Mouse (Mus musculus): ENCODE measurements around the gene Isca2. TPM values are rescaled to one million over a fixed set of nuclear protein-coding genes. Genes with fewer than 3 reads are reported as not detected.

Isca2 gene
- total and polyA plus RNA-seq, 3 experiments, result 70.6 to 71.1 TPM; not detected in 1

DNA sequence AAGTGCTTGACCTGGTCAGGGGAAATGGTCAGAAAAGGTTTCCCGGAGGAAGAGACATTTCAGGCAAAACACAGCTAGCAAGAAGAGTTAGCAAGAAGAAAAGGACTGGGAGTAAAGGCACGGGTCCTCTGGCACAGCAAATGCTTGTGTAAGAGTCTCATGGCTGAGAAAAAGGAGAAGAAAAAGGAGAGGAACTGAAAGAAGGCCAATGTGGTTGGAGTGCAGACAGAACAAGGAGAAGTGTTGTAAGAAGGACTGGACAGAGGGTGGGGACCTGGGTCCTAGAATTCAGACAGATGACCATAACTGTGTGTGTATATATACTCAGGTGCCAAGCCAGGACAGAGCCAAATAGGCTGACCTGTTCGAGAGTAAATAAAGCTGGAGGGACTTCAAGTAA, 24.9 kb upstream of the Isca2 start:
- H3K27ac ChIP-seq (ENCODE audit: control insufficient read depth, low read depth, low read length), result no peak overlapping the region
- H3K79me2 ChIP-seq (ENCODE audit: control insufficient read depth, insufficient read depth, low read length, poor library complexity), result no peaks in the 10 kb centered on the region
- H3K9ac ChIP-seq (ENCODE audit: control insufficient read depth, low read depth, low read length, poor library complexity, severe bottlenecking), result no peak overlapping the region
- H3K36me3 ChIP-seq (ENCODE audit: control insufficient read depth in 1 of 2, insufficient read depth in 2 of 2, low read length in 2 of 2), result no peaks in the 10 kb centered on the region
- TF ChIP-seq CHD2 (IDR thresholded peaks at IDR 0.05; ENCODE audit: low read length), result no peak
- no peak for TF ChIP-seq TBP (IDR thresholded peaks at IDR 0.05; ENCODE audit: low read depth, low read length)
- no peak for TF ChIP-seq MAFK (IDR thresholded peaks at IDR 0.05; ENCODE audit: borderline replicate concordance, low read depth, low read length)
- no peak for TF ChIP-seq USF1 (IDR thresholded peaks at IDR 0.05; ENCODE audit: low read depth, low read length)
- no peak for TF ChIP-seq SMC3 (IDR thresholded peaks at IDR 0.05; ENCODE audit: low read depth, low read length)
- TF ChIP-seq JUND (IDR thresholded peaks at IDR 0.05; ENCODE audit: low read depth, low read length), result no peak
- TF ChIP-seq POLR2A (IDR thresholded peaks at IDR 0.05; ENCODE audit: control insufficient read depth in 1 of 2, insufficient read depth in 1 of 2, low read depth in 1 of 2, low read length in 2 of 2, poor library complexity in 1 of 2), result no peak
- no peak for TF ChIP-seq RAD21 (IDR thresholded peaks at IDR 0.05; ENCODE audit: low read depth, low read length)
- TF ChIP-seq TAL1 (IDR thresholded peaks at IDR 0.05; ENCODE audit: low read length), result no peak
- TF ChIP-seq USF2 (IDR thresholded peaks at IDR 0.05; ENCODE audit: borderline replicate concordance in 1 of 2, insufficient read depth in 1 of 2, low read depth in 1 of 2, low read length in 2 of 2), result no peak
- TF ChIP-seq UBTF (IDR thresholded peaks at IDR 0.05; ENCODE audit: borderline replicate concordance, insufficient read depth, low read depth, low read length), result no peak
- no peak for TF ChIP-seq TCF12 (IDR thresholded peaks at IDR 0.05; ENCODE audit: low read depth, low read length)
- no peak for TF ChIP-seq GATA1 (IDR thresholded peaks at IDR 0.05; ENCODE audit: low read depth, low read length)
- H3K9me3 ChIP-seq (replicated peaks; ENCODE audit: insufficient read depth, low read length), result no peaks in the 10 kb centered on the region
- peaks cover 2 to 3% of the 10 kb centered on the region in 2 experiments for H3K27me3 ChIP-seq (ENCODE audit: control insufficient read depth in 1 of 2, insufficient read depth in 2 of 2, low read length in 2 of 2)
- no peak for DNase-seq (ENCODE audit: low read depth, low spot score)
- no peak overlapping the region for H3K4me3 ChIP-seq (ENCODE audit: control insufficient read depth in 1 of 2, insufficient read depth in 1 of 2, low read depth in 2 of 2, low read length in 2 of 2)
- no peaks in the 10 kb centered on the region for H3K4me1 ChIP-seq (ENCODE audit: control insufficient read depth in 1 of 2, insufficient read depth in 2 of 2, low read length in 2 of 2)

DNA sequence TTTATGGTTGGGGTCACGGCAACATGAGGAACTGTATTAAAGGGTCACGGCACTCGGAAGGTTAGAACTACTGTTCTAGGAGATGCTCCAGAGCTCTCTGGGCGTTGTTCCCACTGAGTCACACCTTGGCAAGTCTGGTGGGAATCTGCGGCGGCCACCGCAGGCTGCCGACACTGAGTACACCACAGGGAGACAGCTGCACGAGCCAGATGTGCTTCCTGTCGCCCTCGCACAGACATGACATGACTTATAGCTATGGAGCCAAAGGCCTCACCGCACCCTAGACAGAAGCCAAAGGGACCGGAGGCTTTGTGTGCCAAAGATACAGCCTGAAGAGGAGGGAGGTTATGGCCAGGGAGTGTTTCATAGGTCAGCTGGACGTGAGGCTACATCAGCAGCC, 22.4 kb upstream of the Isca2 start:
- Histone ChIP-seq H3K4me1 (ENCODE audit: control insufficient read depth in 1 of 2, insufficient read depth in 2 of 2, low read length in 2 of 2) (no peaks in the 10 kb centered on the region), H3K9ac (ENCODE audit: control insufficient read depth, low read depth, low read length, poor library complexity, severe bottlenecking) (no peak overlapping the region), H3K79me2 (ENCODE audit: control insufficient read depth, insufficient read depth, low read length, poor library complexity) (no peaks in the 10 kb centered on the region), H3K9me3 (replicated peaks; ENCODE audit: insufficient read depth, low read length) (no peaks in the 10 kb centered on the region), H3K27me3 (ENCODE audit: control insufficient read depth in 1 of 2, insufficient read depth in 2 of 2, low read length in 2 of 2) (peaks cover 2 to 3% of the 10 kb centered on the region in 2 experiments), H3K27ac (ENCODE audit: control insufficient read depth, low read depth, low read length) (no peak overlapping the region), H3K4me3 (ENCODE audit: control insufficient read depth in 1 of 2, insufficient read depth in 1 of 2, low read depth in 2 of 2, low read length in 2 of 2) (no peak overlapping the region), H3K36me3 (ENCODE audit: control insufficient read depth in 1 of 2, insufficient read depth in 2 of 2, low read length in 2 of 2) (no peaks in the 10 kb centered on the region; a peak in 1 of 4 replicates)
- no peak for TF ChIP-seq UBTF (IDR thresholded peaks at IDR 0.05; ENCODE audit: borderline replicate concordance, insufficient read depth, low read depth, low read length)
- TF ChIP-seq CTCF (IDR thresholded peaks at IDR 0.05 in 2 of 3, conservative IDR thresholded peaks at IDR 0.05 in 1 of 3; ENCODE audit: control insufficient read depth in 1 of 3, insufficient read depth in 1 of 3, low read depth in 2 of 3, low read length in 3 of 3, poor library complexity in 1 of 3, severe bottlenecking in 1 of 3), result no peak
- no peak for TF ChIP-seq E2F4 (IDR thresholded peaks at IDR 0.05; ENCODE audit: borderline replicate concordance, low read depth, low read length)
- no peak for TF ChIP-seq TAL1 (IDR thresholded peaks at IDR 0.05; ENCODE audit: low read length)
- TF ChIP-seq POLR2AphosphoS2 (IDR thresholded peaks at IDR 0.05; ENCODE audit: low read length), result no peak
- no peak for TF ChIP-seq MAX (IDR thresholded peaks at IDR 0.05; ENCODE audit: low read length)
- no peak for TF ChIP-seq MXI1 (IDR thresholded peaks at IDR 0.05; ENCODE audit: low read depth, low read length)
- TF ChIP-seq CHD2 (IDR thresholded peaks at IDR 0.05; ENCODE audit: low read length), result no peak
- no peak for TF ChIP-seq BHLHE40 (IDR thresholded peaks at IDR 0.05; ENCODE audit: borderline replicate concordance, low read depth, low read length)
- no peak for TF ChIP-seq ZMIZ1 (IDR thresholded peaks at IDR 0.05; ENCODE audit: low read depth, low read length)
- no peak for TF ChIP-seq POLR2AphosphoS5 (IDR thresholded peaks at IDR 0.05; ENCODE audit: borderline replicate concordance, low read depth, low read length)
- DNase-seq (ENCODE audit: low read depth, low spot score), result no peak

All from MEL (cell line).